Mouse (Mus musculus): ENCODE data around the gene Gpx4. TPM values are rescaled to one million over a fixed set of nuclear protein-coding genes. Genes with fewer than 3 reads are reported as not detected.

Gpx4 gene
- 128 TPM for polyA plus RNA-seq (2015; fragmentation: Illumina TruSeq; extraction: RNeasy Lipid Tissue Mini Kit (QIAGEN cat#74804); ENCODE audit: insufficient read depth, low replicate concordance)

GRCm38 (mm10) chr10:80047041-80047565 is at the start of gene Gpx4:
Gpx4 (plus strand) TSS chr10:80047166.

GRCm38 (mm10) chr10:80016511-80016910 is 30.5 kb upstream of the Gpx4 start, which contains the start of gene Arhgap45:
Arhgap45 (plus strand) TSS chr10:80016653.

GRCm38 (mm10) chr10:80039559-80039979 is 7.4 kb upstream of the Gpx4 start, which contains the start of gene Polr2e:
Polr2e (minus strand) TSS chr10:80039795.

GRCm38 (mm10) chr10:80105460-80105859 is 58.5 kb downstream of the Gpx4 start, which contains the start of gene Sbno2:
Sbno2 (minus strand) TSS chr10:80105571.

Other genes starting within 250 kb of the Gpx4 start
- gene Misp, start 226.2 kb upstream of the Gpx4 start, polyA plus RNA-seq (2015; fragmentation: Illumina TruSeq; extraction: RNeasy Lipid Tissue Mini Kit (QIAGEN cat#74804); ENCODE audit: insufficient read depth, low replicate concordance): not detected
- 156 TPM for gene Ptbp1, start 192.7 kb upstream of the Gpx4 start, polyA plus RNA-seq (2015; fragmentation: Illumina TruSeq; extraction: RNeasy Lipid Tissue Mini Kit (QIAGEN cat#74804); ENCODE audit: insufficient read depth, low replicate concordance)
- not detected for gene Prtn3, start 172.7 kb upstream of the Gpx4 start, polyA plus RNA-seq (2015; fragmentation: Illumina TruSeq; extraction: RNeasy Lipid Tissue Mini Kit (QIAGEN cat#74804); ENCODE audit: insufficient read depth, low replicate concordance)
- gene Plppr3, start 172.5 kb upstream of the Gpx4 start, polyA plus RNA-seq (2015; fragmentation: Illumina TruSeq; extraction: RNeasy Lipid Tissue Mini Kit (QIAGEN cat#74804); ENCODE audit: insufficient read depth, low replicate concordance): 0.47 TPM
- 0.35 TPM for gene Elane, start 160.9 kb upstream of the Gpx4 start, polyA plus RNA-seq (2015; fragmentation: Illumina TruSeq; extraction: RNeasy Lipid Tissue Mini Kit (QIAGEN cat#74804); ENCODE audit: insufficient read depth, low replicate concordance)
- 1.0 TPM for gene Cfd, start 156.3 kb upstream of the Gpx4 start, polyA plus RNA-seq (2015; fragmentation: Illumina TruSeq; extraction: RNeasy Lipid Tissue Mini Kit (QIAGEN cat#74804); ENCODE audit: insufficient read depth, low replicate concordance)
- gene Med16, start 138.2 kb upstream of the Gpx4 start, polyA plus RNA-seq (2015; fragmentation: Illumina TruSeq; extraction: RNeasy Lipid Tissue Mini Kit (QIAGEN cat#74804); ENCODE audit: insufficient read depth, low replicate concordance): 3.4 TPM
- not detected for gene Gm26602, start 136.3 kb upstream of the Gpx4 start, polyA plus RNA-seq (2015; fragmentation: Illumina TruSeq; extraction: RNeasy Lipid Tissue Mini Kit (QIAGEN cat#74804); ENCODE audit: insufficient read depth, low replicate concordance)
- 0.33 TPM for gene Kiss1r, start 130.2 kb upstream of the Gpx4 start, polyA plus RNA-seq (2015; fragmentation: Illumina TruSeq; extraction: RNeasy Lipid Tissue Mini Kit (QIAGEN cat#74804); ENCODE audit: insufficient read depth, low replicate concordance)
- gene R3hdm4, start 126.0 kb upstream of the Gpx4 start, polyA plus RNA-seq (2015; fragmentation: Illumina TruSeq; extraction: RNeasy Lipid Tissue Mini Kit (QIAGEN cat#74804); ENCODE audit: insufficient read depth, low replicate concordance): 52.3 TPM
- gene Arid3a, start 120.1 kb upstream of the Gpx4 start, polyA plus RNA-seq (2015; fragmentation: Illumina TruSeq; extraction: RNeasy Lipid Tissue Mini Kit (QIAGEN cat#74804); ENCODE audit: insufficient read depth, low replicate concordance): 8.9 TPM
- 10.6 TPM for gene Wdr18, start 87.0 kb upstream of the Gpx4 start, polyA plus RNA-seq (2015; fragmentation: Illumina TruSeq; extraction: RNeasy Lipid Tissue Mini Kit (QIAGEN cat#74804); ENCODE audit: insufficient read depth, low replicate concordance)
- gene Grin3b, start 76.5 kb upstream of the Gpx4 start, polyA plus RNA-seq (2015; fragmentation: Illumina TruSeq; extraction: RNeasy Lipid Tissue Mini Kit (QIAGEN cat#74804); ENCODE audit: insufficient read depth, low replicate concordance): not detected
- gene Tmem259, start 62.8 kb upstream of the Gpx4 start, polyA plus RNA-seq (2015; fragmentation: Illumina TruSeq; extraction: RNeasy Lipid Tissue Mini Kit (QIAGEN cat#74804); ENCODE audit: insufficient read depth, low replicate concordance): 23.2 TPM
- gene Cnn2, start 58.6 kb upstream of the Gpx4 start, polyA plus RNA-seq (2015; fragmentation: Illumina TruSeq; extraction: RNeasy Lipid Tissue Mini Kit (QIAGEN cat#74804); ENCODE audit: insufficient read depth, low replicate concordance): 160 TPM
- 10.9 TPM for gene Abca7, start 50.7 kb upstream of the Gpx4 start, polyA plus RNA-seq (2015; fragmentation: Illumina TruSeq; extraction: RNeasy Lipid Tissue Mini Kit (QIAGEN cat#74804); ENCODE audit: insufficient read depth, low replicate concordance)
- gene Arhgap45, start 30.5 kb upstream of the Gpx4 start, polyA plus RNA-seq (2015; fragmentation: Illumina TruSeq; extraction: RNeasy Lipid Tissue Mini Kit (QIAGEN cat#74804); ENCODE audit: insufficient read depth, low replicate concordance): 93.1 TPM
- gene Polr2e, start 7.4 kb upstream of the Gpx4 start, polyA plus RNA-seq (2015; fragmentation: Illumina TruSeq; extraction: RNeasy Lipid Tissue Mini Kit (QIAGEN cat#74804); ENCODE audit: insufficient read depth, low replicate concordance): 19.3 TPM
- gene Sbno2, start 58.4 kb downstream of the Gpx4 start, polyA plus RNA-seq (2015; fragmentation: Illumina TruSeq; extraction: RNeasy Lipid Tissue Mini Kit (QIAGEN cat#74804); ENCODE audit: insufficient read depth, low replicate concordance): 22.6 TPM
- 58.7 TPM for gene Stk11, start 68.6 kb downstream of the Gpx4 start, polyA plus RNA-seq (2015; fragmentation: Illumina TruSeq; extraction: RNeasy Lipid Tissue Mini Kit (QIAGEN cat#74804); ENCODE audit: insufficient read depth, low replicate concordance)
- 23.7 TPM for gene Atp5d, start 91.5 kb downstream of the Gpx4 start, polyA plus RNA-seq (2015; fragmentation: Illumina TruSeq; extraction: RNeasy Lipid Tissue Mini Kit (QIAGEN cat#74804); ENCODE audit: insufficient read depth, low replicate concordance)
- 1.2 TPM for gene Cbarp, start 93.7 kb downstream of the Gpx4 start, polyA plus RNA-seq (2015; fragmentation: Illumina TruSeq; extraction: RNeasy Lipid Tissue Mini Kit (QIAGEN cat#74804); ENCODE audit: insufficient read depth, low replicate concordance)
- 29.3 TPM for gene Midn, start 101.1 kb downstream of the Gpx4 start, polyA plus RNA-seq (2015; fragmentation: Illumina TruSeq; extraction: RNeasy Lipid Tissue Mini Kit (QIAGEN cat#74804); ENCODE audit: insufficient read depth, low replicate concordance)
- gene Cirbp, start 118.8 kb downstream of the Gpx4 start, polyA plus RNA-seq (2015; fragmentation: Illumina TruSeq; extraction: RNeasy Lipid Tissue Mini Kit (QIAGEN cat#74804); ENCODE audit: insufficient read depth, low replicate concordance): 81.8 TPM
- gene 1600002K03Rik, start 125.8 kb downstream of the Gpx4 start, polyA plus RNA-seq (2015; fragmentation: Illumina TruSeq; extraction: RNeasy Lipid Tissue Mini Kit (QIAGEN cat#74804); ENCODE audit: insufficient read depth, low replicate concordance): 13.5 TPM
- gene Efna2, start 132.3 kb downstream of the Gpx4 start, polyA plus RNA-seq (2015; fragmentation: Illumina TruSeq; extraction: RNeasy Lipid Tissue Mini Kit (QIAGEN cat#74804); ENCODE audit: insufficient read depth, low replicate concordance): 0.35 TPM
- gene Mum1, start 179.3 kb downstream of the Gpx4 start, polyA plus RNA-seq (2015; fragmentation: Illumina TruSeq; extraction: RNeasy Lipid Tissue Mini Kit (QIAGEN cat#74804); ENCODE audit: insufficient read depth, low replicate concordance): 40.2 TPM
- gene Ndufs7, start 202.0 kb downstream of the Gpx4 start, polyA plus RNA-seq (2015; fragmentation: Illumina TruSeq; extraction: RNeasy Lipid Tissue Mini Kit (QIAGEN cat#74804); ENCODE audit: insufficient read depth, low replicate concordance): 17.1 TPM
- 2.3 TPM for gene Gamt, start 213.8 kb downstream of the Gpx4 start, polyA plus RNA-seq (2015; fragmentation: Illumina TruSeq; extraction: RNeasy Lipid Tissue Mini Kit (QIAGEN cat#74804); ENCODE audit: insufficient read depth, low replicate concordance)
- gene Dazap1, start 214.3 kb downstream of the Gpx4 start, polyA plus RNA-seq (2015; fragmentation: Illumina TruSeq; extraction: RNeasy Lipid Tissue Mini Kit (QIAGEN cat#74804); ENCODE audit: insufficient read depth, low replicate concordance): 74.8 TPM
- gene Rps15, start 245.3 kb downstream of the Gpx4 start, polyA plus RNA-seq (2015; fragmentation: Illumina TruSeq; extraction: RNeasy Lipid Tissue Mini Kit (QIAGEN cat#74804); ENCODE audit: insufficient read depth, low replicate concordance): 623 TPM
- gene Apc2, start 248.8 kb downstream of the Gpx4 start, polyA plus RNA-seq (2015; fragmentation: Illumina TruSeq; extraction: RNeasy Lipid Tissue Mini Kit (QIAGEN cat#74804); ENCODE audit: insufficient read depth, low replicate concordance): 0.76 TPM

Measured in spleen, adult 10 weeks (tissue).